Mouse (Mus musculus) cerebellum, postnatal 10 days (tissue): ENCODE measurements around the gene Arcn1.

Source experiments
- DNase-seq, 2 experiments: peaks; one replicate each; pipeline ENCODE4 v3.0.0; 2021; ENCODE audit warnings: mixed read lengths in 2 of 2

Gene Arcn1

DNA sequence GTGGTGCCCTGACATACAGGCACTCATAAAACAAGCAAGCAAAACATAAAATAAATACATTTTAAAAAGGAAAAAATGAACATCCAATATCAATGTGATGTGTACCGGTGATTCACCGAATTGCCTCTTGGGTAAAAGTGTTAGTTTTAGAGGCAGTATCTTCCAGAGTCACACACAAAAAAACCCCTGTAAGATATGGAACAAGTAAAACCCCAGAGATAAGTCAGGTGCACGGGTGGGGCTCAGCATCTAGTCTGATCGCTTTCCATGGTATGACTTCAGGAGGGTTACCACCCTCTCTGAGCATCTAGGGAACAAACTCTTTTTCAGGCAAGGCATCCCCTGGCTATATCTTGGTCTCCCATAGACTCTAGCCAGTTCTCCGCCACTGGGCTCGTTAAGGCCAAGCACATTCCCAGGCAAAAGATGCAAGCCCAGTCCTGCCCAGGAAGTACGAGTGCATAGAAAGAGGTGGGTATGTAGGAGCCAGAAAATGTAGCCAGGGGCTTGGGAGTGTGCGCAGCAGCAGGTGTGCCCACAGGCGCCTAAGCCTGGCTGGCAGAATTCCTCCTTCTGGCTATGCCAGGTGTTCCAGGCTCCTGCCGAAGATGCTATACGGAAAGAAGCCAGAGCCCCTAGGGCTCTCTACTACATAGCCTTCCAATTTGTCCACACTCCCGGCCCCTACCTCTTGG, 48.6 kb downstream of the Arcn1 start:
- DNase-seq, result peak; percentile 86 to 91

DNA sequence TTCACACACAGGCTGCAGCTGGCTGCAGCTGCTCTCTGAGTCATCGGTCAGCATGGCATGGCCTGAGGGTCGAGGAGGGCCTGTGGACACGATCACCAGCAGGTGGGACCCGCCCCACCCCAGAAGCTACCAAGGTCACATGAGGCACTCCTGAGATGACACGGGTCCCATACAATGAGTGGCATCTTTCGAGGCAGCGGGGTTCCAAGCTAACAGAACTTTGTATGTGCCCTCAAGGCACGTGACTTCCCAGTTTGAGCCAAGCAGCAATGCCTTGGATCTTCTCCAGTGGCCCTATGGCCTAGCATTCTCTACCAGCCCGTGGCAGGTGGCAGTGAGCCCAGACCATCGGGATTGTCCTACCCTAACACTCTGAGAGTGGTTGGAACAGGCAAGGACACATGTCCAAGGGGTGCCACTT, 49.8 kb downstream of the Arcn1 start:
- DNase-seq, result peak; percentile 94 to 98

DNA sequence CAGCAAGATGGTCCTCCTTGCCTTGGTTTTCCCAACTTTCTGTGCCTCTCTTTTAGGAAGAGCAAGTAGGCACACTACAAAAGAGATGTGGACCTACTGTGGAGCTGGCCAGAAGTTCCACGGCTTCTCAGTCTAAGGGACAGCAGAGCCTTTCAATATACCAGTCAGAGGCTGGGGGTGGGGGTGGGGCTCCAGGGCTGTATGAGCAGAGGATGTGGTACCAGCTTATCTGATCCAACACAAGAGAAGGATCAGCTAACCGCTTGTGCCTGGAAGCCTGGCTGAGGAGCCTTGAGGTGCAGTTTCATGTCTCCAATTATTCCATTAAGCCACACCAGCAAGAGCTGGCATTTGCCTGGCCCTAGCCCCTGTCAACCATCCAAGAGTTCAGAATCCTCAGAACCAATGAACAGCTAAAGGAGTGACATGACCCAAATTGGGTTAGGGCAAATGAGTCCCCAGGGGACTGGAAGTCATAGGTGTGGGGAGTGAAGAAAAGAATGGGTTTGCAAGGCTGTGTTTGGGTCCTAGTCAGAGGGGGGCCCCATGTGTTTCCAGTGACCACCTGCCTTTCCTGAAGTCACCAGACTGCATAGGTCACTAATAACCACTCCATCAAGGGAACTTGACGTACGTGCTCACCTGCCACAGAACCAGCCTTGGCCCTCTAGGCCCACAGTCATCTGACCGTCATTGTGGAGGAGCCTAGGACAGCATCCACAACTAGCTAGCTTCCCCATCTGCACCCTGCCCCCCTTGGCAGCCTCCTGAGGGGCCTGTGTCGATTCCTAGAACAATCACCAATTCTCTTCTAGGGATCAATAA, 50.4 kb downstream of the Arcn1 start:
- DNase-seq, result peak; percentile 49 to 54

GRCm38 (mm10) chr9:44715705-44716362, 51.8 kb downstream of the Arcn1 start:
- no peak for DNase-seq

- DNase-seq, result peak; percentile 77 to 83
These were observed 52.5 kb downstream of the Arcn1 start for GRCm38 (mm10) chr9:44715109-44715508.

- no peak for DNase-seq
These were observed 54.1 kb downstream of the Arcn1 start for GRCm38 (mm10) chr9:44713574-44713973.

GRCm38 (mm10) chr9:44713080-44713479, 54.6 kb downstream of the Arcn1 start:
- DNase-seq, result no peak

DNA sequence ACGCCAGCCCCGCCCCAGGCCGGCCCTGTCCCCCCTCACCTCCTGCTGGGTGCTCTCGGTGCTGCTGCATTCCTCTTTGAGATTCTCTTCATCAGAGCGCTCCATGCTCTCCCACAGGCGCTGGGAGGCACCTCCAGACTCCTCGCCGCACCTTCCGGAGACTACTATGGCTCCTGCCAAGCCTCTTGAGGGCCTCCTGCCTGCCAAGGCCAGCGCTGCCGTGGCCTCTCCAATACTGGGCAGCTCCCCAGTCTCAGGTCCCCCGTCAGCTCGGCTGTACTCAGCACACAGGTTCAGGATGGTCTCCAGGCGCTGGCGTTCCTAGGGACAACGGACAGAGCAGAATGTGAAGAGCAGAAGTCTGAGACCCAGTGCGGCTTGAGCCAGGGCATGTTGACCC, 56.0 kb downstream of the Arcn1 start:
- no peak for DNase-seq

DNA sequence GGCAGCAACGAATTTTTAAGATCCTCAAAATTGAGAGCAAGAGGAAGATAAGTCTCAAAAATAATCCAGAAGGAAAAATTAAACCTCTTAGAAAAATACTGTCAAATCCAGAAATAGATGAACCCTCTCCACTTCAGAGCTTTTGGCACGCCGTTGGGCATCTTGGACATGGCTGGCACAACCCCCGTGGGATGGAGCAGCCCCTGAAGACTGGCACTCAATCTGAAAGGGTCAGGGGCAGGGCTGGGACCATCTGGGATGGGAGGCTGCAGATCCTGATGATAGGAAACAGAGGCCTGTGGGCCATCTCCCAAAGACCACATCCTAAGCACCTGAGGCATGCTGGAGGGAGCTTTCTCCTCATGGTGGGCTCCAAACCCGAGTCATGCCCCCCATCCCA, 57.4 kb downstream of the Arcn1 start:
- DNase-seq, result peak in 1 of 2 experiments; percentile 64

DNA sequence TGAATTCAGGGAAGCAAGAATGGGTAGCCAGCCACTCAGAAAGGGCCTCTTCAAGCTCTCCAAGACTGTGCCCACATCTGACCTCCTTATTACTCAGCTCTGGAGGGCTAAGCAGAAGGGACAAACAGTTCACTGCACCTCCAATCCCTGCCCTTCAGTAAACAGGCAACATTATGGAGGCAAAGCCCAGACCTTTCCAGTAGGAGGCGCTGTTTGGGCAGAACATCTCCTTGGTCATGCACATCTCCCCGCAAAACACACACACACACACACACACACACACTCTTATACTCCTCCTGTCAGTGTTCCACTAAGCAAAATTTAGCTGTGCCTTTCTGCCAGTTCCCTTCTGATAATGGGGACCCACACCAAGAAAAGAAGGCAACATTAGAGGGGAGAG, 58.0 kb downstream of the Arcn1 start:
- DNase-seq, result peak; percentile 72 to 85

DNA sequence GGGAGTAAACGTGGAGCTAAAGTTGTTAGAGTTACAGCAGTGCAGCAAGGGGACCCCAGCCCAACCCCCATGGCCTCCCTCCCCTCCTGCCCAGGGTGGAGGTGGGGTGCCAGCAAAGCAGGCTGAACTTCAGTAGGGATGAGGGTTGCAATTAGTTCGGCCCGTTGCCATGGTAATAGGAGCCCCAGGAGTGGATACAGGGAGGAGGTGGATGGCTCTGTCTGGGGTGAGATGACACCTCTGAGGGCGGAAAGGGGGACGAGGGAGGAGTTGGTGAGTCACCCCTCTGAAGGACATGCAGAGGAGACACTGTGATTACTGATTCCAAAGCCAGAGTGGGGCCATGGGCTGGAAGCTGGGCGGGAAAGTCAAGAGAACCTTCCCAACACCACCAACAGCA, 58.7 kb downstream of the Arcn1 start:
- DNase-seq, result peak in 1 of 2 experiments; percentile 37

DNA sequence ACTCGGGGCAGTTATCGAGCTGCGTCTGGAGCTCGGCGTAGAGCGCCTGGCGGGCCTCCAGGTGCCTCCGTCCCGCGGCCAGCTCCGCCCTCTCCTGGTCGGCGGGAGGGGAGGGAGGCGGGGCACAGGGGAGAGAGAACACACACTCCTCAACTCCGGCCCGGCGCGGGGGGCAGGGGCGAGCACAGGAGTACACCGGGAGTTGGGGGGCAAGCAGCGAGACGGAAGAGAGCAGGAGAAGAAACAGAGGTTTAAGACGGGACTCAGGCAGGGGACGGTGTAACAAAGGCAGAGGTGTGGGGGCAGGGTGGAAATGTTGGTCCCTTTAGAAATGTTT, 59.2 kb downstream of the Arcn1 start:
- peak; percentile 78 to 86 for DNase-seq

GRCm38 (mm10) chr9:44707749-44708428, 59.8 kb downstream of the Arcn1 start:
- no peak for DNase-seq

GRCm38 (mm10) chr9:44699730-44700129, 67.9 kb downstream of the Arcn1 start:
- peak in 1 of 2 experiments; percentile 58 for DNase-seq

- DNase-seq, result peak; percentile 61 to 69
These were observed 68.4 kb downstream of the Arcn1 start for GRCm38 (mm10) chr9:44699196-44699595.

GRCm38 (mm10) chr9:44697866-44698265, 69.8 kb downstream of the Arcn1 start:
- DNase-seq, result peak; percentile 67

GRCm38 (mm10) chr9:44693071-44693470, 74.6 kb downstream of the Arcn1 start:
- peak in 1 of 2 experiments; percentile 57 for DNase-seq

GRCm38 (mm10) chr9:44691671-44692520, 75.7 kb downstream of the Arcn1 start:
- peak; percentile 90 to 91 for DNase-seq
